Mouse (Mus musculus) activated CD4-positive, CD25-positive, alpha-beta regulatory T cell, adult 9 weeks (primary cell): Measurements from ENCODE around the gene Gm21852. TPM values are rescaled to one million over a fixed set of nuclear protein-coding genes. Genes with fewer than 3 reads are reported as not detected.

Experiments
- polyA plus RNA-seq: library from polyadenylated mRNA; unstranded; fragments of 100-300 nt; shearing (Covaris generic); gene quantifications from one replicate; pipeline ENCODE4 v1.2.1, GENCODE M21; 2017

The Gm21852 gene
- not detected for polyA plus RNA-seq

DNA sequence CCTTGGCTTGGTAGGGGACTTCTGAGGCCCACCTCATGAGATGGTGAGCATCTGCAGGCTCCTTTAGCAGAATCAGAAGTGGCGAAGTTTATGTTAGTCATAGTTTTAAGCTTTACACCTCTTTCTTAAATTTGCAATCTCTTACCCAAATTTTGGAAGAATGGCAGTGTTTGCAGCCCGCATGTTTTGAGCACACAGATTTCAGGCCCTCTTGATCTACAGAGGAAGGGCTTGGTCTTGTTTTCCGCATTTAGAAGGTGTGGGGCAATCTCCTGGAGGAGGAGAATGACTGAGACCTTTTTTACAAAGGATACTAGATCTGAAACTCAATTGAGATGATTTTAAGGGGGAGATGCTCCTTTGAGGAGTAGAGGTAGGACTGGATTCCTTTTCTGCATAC lies at the start of gene Gm21852:
Gene Gm21852 (minus strand): TSS at position 101 of the 400 bp plus-strand sequence.

Other genes starting within 250 kb of the Gm21852 start
- not detected for gene Gm21797, start 123.8 kb upstream of the Gm21852 start, polyA plus RNA-seq
- not detected for gene Gm20795, start 152.9 kb upstream of the Gm21852 start, polyA plus RNA-seq